Mouse (Mus musculus) neural tube, embryonic 13.5 days (tissue): ENCODE measurements at regions not wholly inside any gene's neighbourhood (a gene's known extent, or its start where the extent isn't known, plus 50 kb on each side); places are given as distances from the start of the nearest gene placed in this dataset.
A peak's percentile ranks its signal among the peaks of the same experiment; 100 is the strongest.
"Not testable (repeated sequence)": the region's sequence is repeated elsewhere in the genome, so short reads cannot be mapped to it uniquely, and the experiment has no call there.

Experiments
- ATAC-seq: fragments of 200-750 bp; cut with Nextera tagmentation; 2 replicates; pipeline ENCODE4 v1.8.0; 2017; ENCODE audit warnings: low read depth, mild to moderate bottlenecking, moderate TSS enrichment, moderate library complexity
- H3K27ac ChIP-seq: fragments of 300-500 bp; sonication (generic); replicated peaks from 2 replicates; pipeline ENCODE4 v1.5.1; 2015; ENCODE audit warnings: moderate library complexity, mild to moderate bottlenecking, inconsistent platforms
- H3K27me3 ChIP-seq: fragments of 300-500 bp; sonication (generic); 2 replicates; pipeline ENCODE4 v1.6.1; 2015; ENCODE audit warnings: mild to moderate bottlenecking, inconsistent platforms
- H3K36me3 ChIP-seq: fragments of 300-500 bp; sonication (generic); 2 replicates; pipeline ENCODE4 v1.6.1; 2015; ENCODE audit warnings: mild to moderate bottlenecking, inconsistent platforms
- H3K4me1 ChIP-seq: fragments of 300-500 bp; sonication (generic); replicated peaks from 2 replicates; pipeline ENCODE4 v1.6.1; 2015; ENCODE audit warnings: inconsistent platforms
- H3K4me2 ChIP-seq: fragments of 300-500 bp; sonication (generic); 2 replicates; pipeline ENCODE4 v1.6.1; 2015; ENCODE audit warnings: inconsistent platforms, mild to moderate bottlenecking, moderate library complexity
- H3K4me3 ChIP-seq: fragments of 300-500 bp; sonication (generic); 2 replicates; pipeline ENCODE4 v1.5.1; 2015; ENCODE audit warnings: mild to moderate bottlenecking, inconsistent platforms
- H3K9ac ChIP-seq: fragments of 300-500 bp; sonication (generic); 2 replicates; pipeline ENCODE4 v1.6.1; 2015; ENCODE audit warnings: moderate library complexity, mild to moderate bottlenecking, inconsistent platforms
- H3K9me3 ChIP-seq: fragments of 300-500 bp; sonication (generic); 2 replicates; pipeline ENCODE4 v1.6.1; 2016; ENCODE audit warnings: inconsistent platforms
- WGBS: fragments of 180-500 bp; shearing (Covaris S2); methylation state at CpG from one replicate; pipeline ENCODE4 v1.1.7; 2015; 5-methylcytosine and 5-hydroxymethylcytosine counted together

GRCm38 (mm10) chr10:119094166-119094565 is 145.7 kb downstream of the Cand1 start:
- Histone ChIP-seq H3K27me3 (no peaks in the 10 kb centered on the region), H3K27ac (no peak overlapping the region), H3K9me3 (no peaks in the 10 kb centered on the region), H3K9ac (no peak overlapping the region), H3K36me3 (no peaks in the 10 kb centered on the region), H3K4me1 (no peaks in the 10 kb centered on the region), H3K4me3 (no peak overlapping the region), H3K4me2 (no peak overlapping the region)
- ATAC-seq, result no peak
- 89% methylated on average over 11 of the region's 11 CpGs for WGBS

- no peak overlapping the region for H3K27ac ChIP-seq
- WGBS, result 93% methylated on average over 4 of the region's 4 CpGs
- H3K4me3 ChIP-seq, result no peak overlapping the region
- H3K4me1 ChIP-seq, result no peaks in the 10 kb centered on the region
- no peaks in the 10 kb centered on the region for H3K9me3 ChIP-seq
- no peaks in the 10 kb centered on the region for H3K27me3 ChIP-seq
- no peak overlapping the region for H3K4me2 ChIP-seq
- H3K9ac ChIP-seq, result no peak overlapping the region
- no peaks in the 10 kb centered on the region for H3K36me3 ChIP-seq
- no peak for ATAC-seq
Measured at GRCm38 (mm10) chr10:119087886-119088285, 152.0 kb downstream of the Cand1 start.

GRCm38 (mm10) chr10:119087071-119087665 is 152.7 kb downstream of the Cand1 start:
- Histone ChIP-seq H3K27ac (no peak overlapping the region), H3K4me2 (no peak overlapping the region), H3K27me3 (no peaks in the 10 kb centered on the region), H3K4me1 (no peaks in the 10 kb centered on the region), H3K9ac (no peak overlapping the region), H3K36me3 (no peaks in the 10 kb centered on the region), H3K9me3 (no peaks in the 10 kb centered on the region), H3K4me3 (no peak overlapping the region)
- 83% methylated on average over 5 of the region's 5 CpGs for WGBS
- ATAC-seq, result no peak

- Histone ChIP-seq H3K36me3 (no peaks in the 10 kb centered on the region), H3K4me1 (no peaks in the 10 kb centered on the region), H3K4me2 (no peak overlapping the region), H3K9ac (no peak overlapping the region), H3K4me3 (no peak overlapping the region), H3K27ac (no peak overlapping the region), H3K9me3 (no peaks in the 10 kb centered on the region), H3K27me3 (no peaks in the 10 kb centered on the region)
- 65% methylated on average over 5 of the region's 5 CpGs for WGBS
- no peak for ATAC-seq
Measured at GRCm38 (mm10) chr10:119086450-119086849, 153.4 kb downstream of the Cand1 start.

GRCm38 (mm10) chr10:119083431-119083830 is 156.4 kb downstream of the Cand1 start:
- WGBS, result 79% methylated on average over 4 of the region's 4 CpGs
- no peak for ATAC-seq

GRCm38 (mm10) chr10:119082861-119083260 is 157.0 kb downstream of the Cand1 start:
- H3K4me3 ChIP-seq, result no peak overlapping the region
- no peak overlapping the region for H3K9ac ChIP-seq
- H3K4me1 ChIP-seq, result peaks cover 8% of the 10 kb centered on the region
- no peaks in the 10 kb centered on the region for H3K9me3 ChIP-seq
- 87% methylated on average over 2 of the region's 2 CpGs for WGBS
- no peaks in the 10 kb centered on the region for H3K27me3 ChIP-seq
- H3K27ac ChIP-seq, result no peak overlapping the region
- no peak overlapping the region for H3K4me2 ChIP-seq
- H3K36me3 ChIP-seq, result no peaks in the 10 kb centered on the region
- no peak for ATAC-seq

More at GRCm38 (mm10) chr10:119083431-119083830, 156.4 kb downstream of the Cand1 start:
- H3K36me3 ChIP-seq, result no peaks in the 10 kb centered on the region
- H3K27ac ChIP-seq, result no peak overlapping the region
- peaks cover 8% of the 10 kb centered on the region for H3K4me1 ChIP-seq
- no peaks in the 10 kb centered on the region for H3K9me3 ChIP-seq
- H3K27me3 ChIP-seq, result no peaks in the 10 kb centered on the region
- H3K9ac ChIP-seq, result no peak overlapping the region
- no peak overlapping the region for H3K4me3 ChIP-seq
- H3K4me2 ChIP-seq, result no peak overlapping the region

GRCm38 (mm10) chr10:119081766-119082165 is 158.1 kb downstream of the Cand1 start:
- H3K4me1 ChIP-seq, H3K27me3 ChIP-seq: not testable (repeated sequence)
- 92% methylated on average over 3 of the region's 3 CpGs for WGBS

GRCm38 (mm10) chr10:119076100-119076566 is 163.7 kb downstream of the Cand1 start:
- 8% methylated on average over 12 of the region's 12 CpGs for WGBS
- Histone ChIP-seq H3K4me1 (peaks cover 21% of the 10 kb centered on the region), H3K27me3 (no peaks in the 10 kb centered on the region), H3K9ac (no peak overlapping the region), H3K36me3 (no peaks in the 10 kb centered on the region), H3K27ac (no peak overlapping the region), H3K4me3 (no peak overlapping the region), H3K4me2 (peak overlapping the region; percentile 18), H3K9me3 (no peaks in the 10 kb centered on the region)
- no peak for ATAC-seq

More at GRCm38 (mm10) chr10:119081766-119082165, 158.1 kb downstream of the Cand1 start:
- not testable (repeated sequence) for H3K9ac ChIP-seq, H3K9me3 ChIP-seq, H3K4me2 ChIP-seq, H3K36me3 ChIP-seq, ATAC-seq, H3K27ac ChIP-seq, H3K4me3 ChIP-seq

GRCm38 (mm10) chr10:119074887-119075286 is 165.0 kb downstream of the Cand1 start:
- Histone ChIP-seq H3K27me3 (no peaks in the 10 kb centered on the region), H3K9me3 (no peaks in the 10 kb centered on the region), H3K4me3 (no peak overlapping the region), H3K4me1 (peaks cover 21% of the 10 kb centered on the region), H3K27ac (no peak overlapping the region), H3K9ac (no peak overlapping the region), H3K4me2 (no peak overlapping the region), H3K36me3 (no peaks in the 10 kb centered on the region)
- ATAC-seq, result no peak
- WGBS, result 75% methylated on average over 15 of the region's 15 CpGs

GRCm38 (mm10) chr10:119073991-119074390 is 165.9 kb downstream of the Cand1 start:
- no peak overlapping the region for H3K4me2 ChIP-seq
- no peak overlapping the region for H3K27ac ChIP-seq
- WGBS, result 94% methylated on average over 3 of the region's 3 CpGs
- H3K27me3 ChIP-seq, result no peaks in the 10 kb centered on the region
- H3K9ac ChIP-seq, result no peak overlapping the region
- no peak overlapping the region for H3K4me3 ChIP-seq
- H3K4me1 ChIP-seq, result peaks cover 18% of the 10 kb centered on the region
- H3K9me3 ChIP-seq, result no peaks in the 10 kb centered on the region
- no peaks in the 10 kb centered on the region for H3K36me3 ChIP-seq
- ATAC-seq, result no peak

GRCm38 (mm10) chr10:119069410-119069809 is 170.4 kb downstream of the Cand1 start:
- no peak overlapping the region for H3K9ac ChIP-seq
- H3K27ac ChIP-seq, result no peak overlapping the region
- peaks cover 11% of the 10 kb centered on the region for H3K4me1 ChIP-seq
- no peak for ATAC-seq
- H3K27me3 ChIP-seq, result no peaks in the 10 kb centered on the region
- H3K36me3 ChIP-seq, result no peaks in the 10 kb centered on the region
- H3K9me3 ChIP-seq, result no peaks in the 10 kb centered on the region
- 88% methylated on average over 11 of the region's 11 CpGs for WGBS
- H3K4me3 ChIP-seq, result no peak overlapping the region
- H3K4me2 ChIP-seq, result no peak overlapping the region

GRCm38 (mm10) chr10:119067838-119068237 is 172.0 kb downstream of the Cand1 start:
- Histone ChIP-seq H3K36me3 (no peaks in the 10 kb centered on the region), H3K9ac (no peak overlapping the region), H3K4me1 (peaks cover 11% of the 10 kb centered on the region), H3K4me3 (no peak overlapping the region), H3K27ac (no peak overlapping the region), H3K27me3 (no peaks in the 10 kb centered on the region), H3K9me3 (no peaks in the 10 kb centered on the region), H3K4me2 (no peak overlapping the region)
- 86% methylated on average over 6 of the region's 6 CpGs for WGBS
- ATAC-seq, result no peak

GRCm38 (mm10) chr10:119067366-119067765 is 172.5 kb downstream of the Cand1 start:
- WGBS, result 92% methylated on average over 8 of the region's 8 CpGs
- Histone ChIP-seq H3K36me3 (no peaks in the 10 kb centered on the region), H3K9ac (no peak overlapping the region), H3K27ac (no peak overlapping the region), H3K4me1 (peaks cover 11% of the 10 kb centered on the region), H3K9me3 (no peaks in the 10 kb centered on the region), H3K4me3 (no peak overlapping the region), H3K4me2 (no peak overlapping the region), H3K27me3 (no peaks in the 10 kb centered on the region)
- no peak for ATAC-seq
